Mouse (Mus musculus): ENCODE measurements around the gene S100a4.

DNA sequence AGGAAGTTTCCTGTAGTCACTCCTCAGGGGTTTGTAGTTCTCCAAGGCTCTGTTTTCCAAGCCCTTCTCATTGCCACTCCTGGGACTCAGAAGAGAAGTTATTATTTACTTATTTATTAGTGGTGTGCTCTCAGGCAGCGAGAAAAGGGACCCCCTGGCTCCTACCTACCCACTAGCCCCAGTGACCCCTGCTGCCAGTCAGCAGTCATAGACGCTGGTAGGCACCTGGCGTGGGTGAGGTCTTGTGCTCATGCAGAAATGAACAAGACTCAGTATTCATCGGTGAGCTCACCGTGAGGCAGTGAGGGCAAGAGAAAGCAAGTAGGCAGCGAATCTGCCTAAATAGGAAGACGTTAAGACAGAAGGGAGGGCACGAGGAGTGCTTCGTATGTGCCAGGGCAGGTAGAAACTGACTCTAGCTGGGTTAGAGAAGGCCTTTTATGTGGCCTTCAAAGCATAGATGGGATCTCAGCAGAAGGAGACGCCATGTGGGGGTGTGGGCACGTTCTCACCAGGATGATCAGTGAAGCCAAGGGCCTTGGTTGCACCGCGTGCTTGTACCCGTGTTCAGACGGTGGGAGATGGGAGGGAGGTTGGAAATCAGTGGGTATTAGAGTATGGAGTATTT lies 17.4 kb upstream of the S100a4 start:
- TF ChIP-seq CTCF (conservative IDR thresholded peaks at IDR 0.05; ENCODE audit: insufficient read depth, insufficient read length, low read depth, low read length): no peak
- TF ChIP-seq POLR2A (IDR thresholded peaks at IDR 0.05; ENCODE audit: low read depth, low read length): no peak
